Mouse (Mus musculus) lung, postnatal 0 days (tissue): ENCODE data around the gene Pkmyt1.

Source experiments
- CTCF ChIP-seq: IDR thresholded peaks from 2 replicates; pipeline ENCODE4 v1.5.1; 2016; ENCODE audit warnings: antibody characterized with exemption, mild to moderate bottlenecking
- EP300 ChIP-seq: IDR thresholded peaks from 2 replicates; pipeline ENCODE4 v1.6.1; 2016; ENCODE audit warnings: antibody characterized with exemption, mild to moderate bottlenecking, control low read depth

DNA sequence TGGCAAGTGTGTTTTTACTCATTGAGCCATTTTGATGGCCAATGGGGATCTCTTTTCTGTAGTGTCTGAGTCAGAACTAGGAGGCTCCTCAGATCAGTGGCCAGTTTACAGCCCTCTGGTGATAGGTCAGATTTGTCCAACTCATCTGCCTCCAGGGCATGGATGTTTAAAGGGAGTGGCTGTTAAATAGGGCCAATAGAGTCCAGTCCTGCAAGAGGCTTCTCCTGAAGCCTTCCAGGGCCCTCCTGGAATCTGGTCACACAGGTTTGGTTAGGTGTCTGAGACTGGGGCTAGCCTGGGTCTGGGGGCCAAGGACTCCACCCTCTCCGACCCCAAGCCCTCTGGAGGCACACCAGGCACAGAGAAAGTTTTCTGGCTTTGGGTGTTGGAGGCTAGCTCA, 31.6 kb upstream of the Pkmyt1 start:
- TF ChIP-seq CTCF (no peak), EP300 (no peak)
